Mouse (Mus musculus): ENCODE measurements around the gene Ets1. TPM values are rescaled to one million over a fixed set of nuclear protein-coding genes. Genes with fewer than 3 reads are reported as not detected.

Ets1 gene
- polyA plus RNA-seq, 1 experiment = 13.2 TPM

DNA sequence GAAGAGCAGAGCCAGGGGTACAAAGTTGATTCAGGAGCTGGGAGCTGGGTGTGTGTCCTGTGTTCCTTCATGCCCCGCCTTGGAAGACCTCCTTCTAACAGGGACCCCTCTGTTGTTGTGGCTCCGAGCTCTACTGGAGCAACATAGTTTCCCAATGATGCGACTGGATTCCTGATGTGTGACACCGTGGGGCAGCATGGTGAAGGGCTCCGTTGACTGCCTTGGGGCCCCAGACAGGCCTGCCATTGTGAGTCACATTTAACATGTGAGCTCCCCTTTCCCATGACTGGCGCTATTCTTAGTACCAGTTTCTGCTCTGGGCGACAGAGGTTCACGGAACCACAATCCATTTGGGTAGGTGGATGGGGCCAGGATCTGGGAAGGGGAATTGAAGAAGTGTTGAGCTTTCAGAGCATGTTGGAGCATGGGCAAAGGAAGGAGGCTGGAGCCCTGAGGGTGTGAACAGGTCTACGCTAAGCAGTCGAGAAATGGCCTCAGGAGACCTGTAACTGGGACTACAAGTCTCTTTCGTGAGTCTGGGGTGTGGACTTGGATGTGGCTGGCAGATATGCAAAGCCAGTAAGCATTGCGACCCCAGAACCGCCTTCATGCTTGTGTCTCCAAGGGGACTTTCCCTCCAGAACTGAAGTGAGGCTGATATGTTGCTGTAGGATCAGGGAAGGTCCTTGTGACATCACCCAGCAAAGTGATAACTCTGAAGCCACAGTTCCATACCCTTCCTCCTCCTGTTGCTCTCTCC lies 113.9 kb downstream of the Ets1 start:
- no peaks in the 10 kb centered on the region for H3K36me3 ChIP-seq (ENCODE audit: control insufficient read depth, insufficient read depth, low read length, poor library complexity, severe bottlenecking)
- H3K4me1 ChIP-seq (ENCODE audit: control insufficient read depth, insufficient read depth, low read length) = no peaks in the 10 kb centered on the region
- no peaks in the 10 kb centered on the region for H3K27me3 ChIP-seq (ENCODE audit: control insufficient read depth, insufficient read depth, low read length, poor library complexity, severe bottlenecking)
- no peak overlapping the region for H3K9ac ChIP-seq (ENCODE audit: low read depth, poor library complexity, severe bottlenecking)
- no peak overlapping the region for H3K4me3 ChIP-seq (ENCODE audit: low read depth, low read length)
- TF ChIP-seq EP300 (IDR thresholded peaks at IDR 0.05; ENCODE audit: insufficient read depth, low read depth, low read length) (no peak), CTCF (IDR thresholded peaks at IDR 0.05; ENCODE audit: low read depth, low read length) (no peak)
- no peaks in the 10 kb centered on the region for H3K9me3 ChIP-seq (replicated peaks; ENCODE audit: control insufficient read depth, insufficient read depth, low read length, poor library complexity, severe bottlenecking)
- H3K27ac ChIP-seq (ENCODE audit: insufficient read depth, low read length) = no peak overlapping the region

DNA sequence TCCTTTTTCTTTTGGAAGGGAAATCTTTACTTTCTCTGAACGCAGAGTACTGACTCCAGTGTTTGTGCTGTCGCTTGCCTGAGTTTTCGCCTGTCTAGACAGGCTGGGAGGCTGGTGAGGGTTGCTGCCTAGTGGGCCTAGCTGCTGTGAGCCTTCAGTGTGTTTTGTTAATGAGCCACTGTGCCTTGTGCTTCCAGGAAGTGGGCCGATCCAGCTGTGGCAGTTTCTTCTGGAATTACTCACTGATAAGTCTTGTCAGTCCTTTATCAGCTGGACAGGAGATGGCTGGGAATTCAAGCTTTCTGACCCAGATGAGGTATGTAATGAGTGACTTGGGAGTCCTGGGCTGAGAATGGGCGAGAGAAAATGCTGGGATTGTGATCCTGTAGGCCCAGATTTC lies 116.6 kb downstream of the Ets1 start:
- H3K36me3 ChIP-seq (ENCODE audit: control insufficient read depth, insufficient read depth, low read length, poor library complexity, severe bottlenecking) = no peaks in the 10 kb centered on the region
- no peaks in the 10 kb centered on the region for H3K27me3 ChIP-seq (ENCODE audit: control insufficient read depth, insufficient read depth, low read length, poor library complexity, severe bottlenecking)
- TF ChIP-seq CTCF (IDR thresholded peaks at IDR 0.05; ENCODE audit: low read depth, low read length) (no peak), EP300 (IDR thresholded peaks at IDR 0.05; ENCODE audit: insufficient read depth, low read depth, low read length) (no peak), POLR2A (IDR thresholded peaks at IDR 0.05; ENCODE audit: insufficient read depth, low read length) (no peak)
- H3K9ac ChIP-seq (ENCODE audit: low read depth, poor library complexity, severe bottlenecking) = no peak overlapping the region
- H3K4me1 ChIP-seq (ENCODE audit: control insufficient read depth, insufficient read depth, low read length) = no peaks in the 10 kb centered on the region
- H3K4me3 ChIP-seq (ENCODE audit: low read depth, low read length) = no peak overlapping the region
- H3K9me3 ChIP-seq (replicated peaks; ENCODE audit: control insufficient read depth, insufficient read depth, low read length, poor library complexity, severe bottlenecking) = no peaks in the 10 kb centered on the region
- no peak overlapping the region for H3K27ac ChIP-seq (ENCODE audit: insufficient read depth, low read length)

DNA sequence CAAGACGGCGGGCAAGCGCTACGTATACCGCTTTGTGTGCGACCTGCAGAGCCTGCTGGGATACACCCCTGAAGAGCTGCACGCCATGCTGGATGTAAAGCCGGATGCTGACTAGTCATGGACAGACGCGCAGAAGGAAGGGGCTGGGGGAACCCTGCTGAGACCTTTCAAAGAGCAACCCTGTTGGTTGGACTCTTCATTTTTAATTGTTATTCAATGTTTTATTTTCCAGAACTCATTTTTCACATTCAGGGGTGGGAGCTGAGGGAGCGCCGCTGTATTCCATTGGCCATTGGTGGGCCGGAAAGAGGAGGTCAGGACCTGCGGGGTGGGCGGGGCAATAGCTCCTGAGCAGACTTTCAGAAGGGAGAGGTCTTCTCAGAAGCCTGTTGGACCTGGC lies 118.3 kb downstream of the Ets1 start:
- Histone ChIP-seq H3K4me3 (ENCODE audit: low read depth, low read length) (no peak overlapping the region), H3K27ac (ENCODE audit: insufficient read depth, low read length) (no peak overlapping the region), H3K4me1 (ENCODE audit: control insufficient read depth, insufficient read depth, low read length) (no peaks in the 10 kb centered on the region), H3K9ac (ENCODE audit: low read depth, poor library complexity, severe bottlenecking) (no peak overlapping the region), H3K9me3 (replicated peaks; ENCODE audit: control insufficient read depth, insufficient read depth, low read length, poor library complexity, severe bottlenecking) (no peaks in the 10 kb centered on the region), H3K36me3 (ENCODE audit: control insufficient read depth, insufficient read depth, low read length, poor library complexity, severe bottlenecking) (no peaks in the 10 kb centered on the region), H3K27me3 (ENCODE audit: control insufficient read depth, insufficient read depth, low read length, poor library complexity, severe bottlenecking) (no peaks in the 10 kb centered on the region)
- TF ChIP-seq EP300 (IDR thresholded peaks at IDR 0.05; ENCODE audit: insufficient read depth, low read depth, low read length) = no peak
- TF ChIP-seq CTCF (IDR thresholded peaks at IDR 0.05; ENCODE audit: low read depth, low read length) = no peak
- TF ChIP-seq POLR2A (IDR thresholded peaks at IDR 0.05; ENCODE audit: insufficient read depth, low read length) = no peak

DNA sequence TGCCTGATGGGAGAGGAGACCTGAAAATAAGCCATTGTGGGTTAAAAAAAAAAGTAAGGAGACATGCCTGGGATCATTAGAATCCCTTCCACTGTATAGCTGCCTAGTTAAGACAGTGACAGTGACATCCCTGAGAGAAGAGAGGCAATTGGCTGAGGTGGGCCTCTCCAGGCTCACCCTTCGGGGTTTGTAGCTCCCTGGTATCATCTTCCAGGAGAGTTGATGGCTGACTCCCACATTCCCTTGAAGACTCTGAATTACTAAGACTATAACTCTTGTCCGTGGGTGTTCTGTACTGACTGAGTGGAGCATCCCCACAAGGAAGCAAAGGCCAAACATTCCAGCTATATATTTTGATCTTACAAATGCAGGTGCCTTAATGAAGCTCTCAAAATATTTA lies 120.0 kb downstream of the Ets1 start:
- no peak overlapping the region for H3K4me3 ChIP-seq (ENCODE audit: low read depth, low read length)
- H3K4me1 ChIP-seq (ENCODE audit: control insufficient read depth, insufficient read depth, low read length) = no peaks in the 10 kb centered on the region
- no peak for TF ChIP-seq POLR2A (IDR thresholded peaks at IDR 0.05; ENCODE audit: insufficient read depth, low read length)
- TF ChIP-seq CTCF (IDR thresholded peaks at IDR 0.05; ENCODE audit: low read depth, low read length) = no peak
- no peak for TF ChIP-seq EP300 (IDR thresholded peaks at IDR 0.05; ENCODE audit: insufficient read depth, low read depth, low read length)
- no peaks in the 10 kb centered on the region for H3K27me3 ChIP-seq (ENCODE audit: control insufficient read depth, insufficient read depth, low read length, poor library complexity, severe bottlenecking)
- H3K27ac ChIP-seq (ENCODE audit: insufficient read depth, low read length) = no peak overlapping the region
- H3K9me3 ChIP-seq (replicated peaks; ENCODE audit: control insufficient read depth, insufficient read depth, low read length, poor library complexity, severe bottlenecking) = no peaks in the 10 kb centered on the region
- H3K36me3 ChIP-seq (ENCODE audit: control insufficient read depth, insufficient read depth, low read length, poor library complexity, severe bottlenecking) = no peaks in the 10 kb centered on the region
- no peak overlapping the region for H3K9ac ChIP-seq (ENCODE audit: low read depth, poor library complexity, severe bottlenecking)

DNA sequence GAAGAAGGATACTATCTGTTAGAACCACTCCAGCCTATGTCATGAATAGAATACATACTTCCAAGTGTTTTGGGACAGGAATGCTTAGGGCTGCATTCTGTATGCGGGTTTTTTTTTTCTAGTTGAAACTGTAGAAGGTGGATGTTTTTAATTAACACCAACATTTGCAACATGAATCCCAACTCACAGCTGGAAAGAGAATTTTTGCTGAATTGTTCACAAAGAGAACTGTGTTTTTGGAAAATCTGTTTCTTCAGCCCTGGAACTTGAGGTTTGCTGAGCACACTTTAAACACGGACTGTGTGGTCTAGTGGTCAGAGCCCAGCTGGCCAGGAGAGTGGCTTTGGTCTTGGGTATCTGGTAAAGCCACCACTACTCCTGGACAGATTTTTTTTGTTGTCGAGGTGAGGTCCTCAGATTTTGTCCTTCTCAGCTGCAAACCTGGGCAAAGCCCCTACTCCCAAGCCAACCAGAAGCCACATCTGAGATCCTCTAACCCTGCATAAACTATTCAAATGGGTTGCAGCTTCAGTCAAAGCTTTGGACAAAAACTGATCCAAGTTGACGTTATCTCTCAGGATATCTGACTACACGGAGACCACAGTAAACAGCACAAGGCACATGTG lies 122.4 kb downstream of the Ets1 start:
- H3K27ac ChIP-seq (ENCODE audit: insufficient read depth, low read length) = no peak overlapping the region
- H3K9me3 ChIP-seq (replicated peaks; ENCODE audit: control insufficient read depth, insufficient read depth, low read length, poor library complexity, severe bottlenecking) = no peaks in the 10 kb centered on the region
- no peaks in the 10 kb centered on the region for H3K27me3 ChIP-seq (ENCODE audit: control insufficient read depth, insufficient read depth, low read length, poor library complexity, severe bottlenecking)
- H3K9ac ChIP-seq (ENCODE audit: low read depth, poor library complexity, severe bottlenecking) = no peak overlapping the region
- no peaks in the 10 kb centered on the region for H3K4me1 ChIP-seq (ENCODE audit: control insufficient read depth, insufficient read depth, low read length)
- no peaks in the 10 kb centered on the region for H3K36me3 ChIP-seq (ENCODE audit: control insufficient read depth, insufficient read depth, low read length, poor library complexity, severe bottlenecking)
- no peak overlapping the region for H3K4me3 ChIP-seq (ENCODE audit: low read depth, low read length)
- TF ChIP-seq CTCF (IDR thresholded peaks at IDR 0.05; ENCODE audit: low read depth, low read length) (no peak), EP300 (IDR thresholded peaks at IDR 0.05; ENCODE audit: insufficient read depth, low read depth, low read length) (no peak), POLR2A (IDR thresholded peaks at IDR 0.05; ENCODE audit: insufficient read depth, low read length) (no peak)

DNA sequence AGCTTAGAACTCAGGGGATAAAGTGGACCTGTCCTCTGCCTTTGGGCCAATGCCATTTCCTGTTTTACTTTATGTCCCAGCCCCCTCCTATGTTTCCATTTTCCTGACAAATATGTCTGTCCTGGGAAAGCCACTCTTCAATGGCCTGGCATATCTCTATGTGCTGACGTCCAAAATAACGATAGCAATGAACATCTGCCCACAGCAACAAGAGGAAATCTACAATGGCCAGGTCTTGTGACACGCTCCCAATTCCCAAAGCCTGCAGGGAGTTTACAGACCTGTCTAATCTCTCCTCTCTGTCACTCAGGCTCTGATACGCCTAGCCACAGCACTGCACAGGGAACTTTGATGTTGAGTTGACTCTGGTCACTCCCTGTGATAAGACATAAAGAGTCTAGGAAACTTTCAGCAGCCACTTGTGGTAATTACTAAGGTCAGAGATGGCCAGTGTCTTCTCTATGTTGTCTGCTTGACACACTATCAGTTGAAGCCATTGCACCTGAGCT lies 124.7 kb downstream of the Ets1 start:
- TF ChIP-seq CTCF (IDR thresholded peaks at IDR 0.05; ENCODE audit: low read depth, low read length) (no peak), EP300 (IDR thresholded peaks at IDR 0.05; ENCODE audit: insufficient read depth, low read depth, low read length) (no peak), POLR2A (IDR thresholded peaks at IDR 0.05; ENCODE audit: insufficient read depth, low read length) (no peak)
- Histone ChIP-seq H3K27me3 (ENCODE audit: control insufficient read depth, insufficient read depth, low read length, poor library complexity, severe bottlenecking) (no peaks in the 10 kb centered on the region), H3K36me3 (ENCODE audit: control insufficient read depth, insufficient read depth, low read length, poor library complexity, severe bottlenecking) (no peaks in the 10 kb centered on the region)

More for the DNA sequence above, 124.7 kb downstream of the Ets1 start:
- Histone ChIP-seq H3K4me3 (ENCODE audit: low read depth, low read length) (no peak overlapping the region), H3K27ac (ENCODE audit: insufficient read depth, low read length) (no peak overlapping the region), H3K9ac (ENCODE audit: low read depth, poor library complexity, severe bottlenecking) (no peak overlapping the region), H3K4me1 (ENCODE audit: control insufficient read depth, insufficient read depth, low read length) (no peaks in the 10 kb centered on the region), H3K9me3 (replicated peaks; ENCODE audit: control insufficient read depth, insufficient read depth, low read length, poor library complexity, severe bottlenecking) (no peaks in the 10 kb centered on the region)

Measured in ES-Bruce4 (cell line).